In the genomic region with DNA sequence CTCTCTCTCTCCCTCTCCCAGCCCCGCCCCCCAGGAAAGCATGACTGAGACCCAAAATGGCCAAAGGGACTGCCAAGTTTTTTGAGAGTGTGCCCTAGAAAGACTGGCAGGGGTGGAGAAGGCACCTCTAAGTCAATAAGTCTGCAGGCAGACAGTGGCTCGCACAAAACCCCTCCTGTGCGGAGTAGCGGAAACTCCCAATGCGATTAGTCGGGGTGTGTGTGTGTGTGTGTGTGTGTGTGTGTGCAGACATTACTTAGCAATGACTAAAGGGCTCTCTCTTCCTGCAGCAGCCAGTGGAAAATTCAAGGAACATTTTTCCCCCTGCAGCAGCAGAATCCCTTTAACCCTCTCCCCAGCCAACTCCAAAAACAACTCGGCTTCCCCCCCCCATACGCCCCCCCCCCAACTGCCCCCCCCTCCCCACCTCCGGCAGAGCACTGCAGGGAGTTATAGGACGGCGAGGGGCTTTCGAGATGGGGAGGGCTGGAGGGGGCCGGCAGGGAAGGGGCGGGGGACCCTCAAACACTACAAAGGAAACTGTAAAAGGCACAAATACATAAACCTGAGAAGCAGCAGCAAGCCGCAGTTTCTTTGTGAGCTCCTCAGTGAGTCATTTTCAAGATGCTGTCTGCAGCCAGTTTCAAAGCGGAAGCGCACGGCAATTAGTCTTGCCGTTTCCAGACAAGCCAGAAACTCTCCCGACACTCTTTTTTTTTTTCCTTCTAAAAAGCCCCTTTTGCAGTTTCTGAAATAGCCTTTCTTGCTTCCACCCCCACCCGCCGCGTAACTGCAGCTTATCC, we compare ENCODE assay signal across 7 mouse cellular contexts. TPM values are rescaled to one million over a fixed set of nuclear protein-coding genes. Genes with fewer than 3 reads are reported as not detected.
DNase-seq lines count a peak whose midpoint lies in the region; ATAC-seq and TF ChIP-seq lines count a peak whose summit lies in the region.

No protein-coding gene starts in this region.

- H3K36me3 ChIP-seq in E14TG2a.4 (ENCODE audit: insufficient read depth, low read length): no peaks in the 10 kb centered on the region
- H3K36me3 ChIP-seq in forebrain, embryonic 15.5 days: no peaks in the 10 kb centered on the region
- H3K36me3 ChIP-seq in hindbrain, embryonic 12.5 days: no peaks in the 10 kb centered on the region
- no peaks in the 10 kb centered on the region for H3K36me3 ChIP-seq in limb, embryonic 11.5 days (ENCODE audit: control insufficient read depth, insufficient read depth, low read length)
- no peaks in the 10 kb centered on the region for H3K36me3 ChIP-seq in midbrain, embryonic 10.5 days
- no peaks in the 10 kb centered on the region for H3K36me3 ChIP-seq in splenic B cell, adult 2 months (ENCODE audit: control insufficient read depth, insufficient read depth, low read length, poor library complexity, severe bottlenecking)

- H3K27ac ChIP-seq in forebrain, embryonic 15.5 days (replicated peaks): peak overlapping the region; percentile 69
- H3K27ac ChIP-seq in hindbrain, embryonic 12.5 days: peak overlapping the region; percentile 81
- peak overlapping the region; percentile 99 for H3K27ac ChIP-seq in limb, embryonic 11.5 days (replicated peaks; ENCODE audit: low read depth, low read length)
- peak overlapping the region; percentile 87 for H3K27ac ChIP-seq in midbrain, embryonic 10.5 days (replicated peaks)

- H3K4me1 ChIP-seq in E14TG2a.4 (replicated peaks; ENCODE audit: low read depth, low read length): peaks cover 30% of the 10 kb centered on the region
- H3K4me1 ChIP-seq in forebrain, embryonic 15.5 days: peaks cover 19% of the 10 kb centered on the region
- peaks cover 12% of the 10 kb centered on the region for H3K4me1 ChIP-seq in hindbrain, embryonic 12.5 days
- H3K4me1 ChIP-seq in limb, embryonic 11.5 days (ENCODE audit: control insufficient read depth, insufficient read depth, low read length): peaks cover 20% of the 10 kb centered on the region
- H3K4me1 ChIP-seq in midbrain, embryonic 10.5 days: peaks cover 22% of the 10 kb centered on the region

- TF ChIP-seq CTCF in E14TG2a.4 (conservative IDR thresholded peaks at IDR 0.05; ENCODE audit: low read length): no peak

- WGBS in forebrain, embryonic 15.5 days: under 1% methylated on average over 21 of the region's 23 CpGs
- under 1% methylated on average over 20 of the region's 23 CpGs for WGBS in hindbrain, embryonic 12.5 days
- under 1% methylated on average over 21 of the region's 23 CpGs for WGBS in limb, embryonic 11.5 days
- WGBS in midbrain, embryonic 10.5 days: under 1% methylated on average over 23 of the region's 23 CpGs

- H3K27me3 ChIP-seq in E14TG2a.4 (ENCODE audit: insufficient read depth, low read length): peaks cover 21% of the 10 kb centered on the region
- 0 out of 2 replicates have a peak, but pooled peaks cover 2% of the 10 kb centered on the region for H3K27me3 ChIP-seq in forebrain, embryonic 15.5 days
- H3K27me3 ChIP-seq in hindbrain, embryonic 12.5 days: peaks cover 11% of the 10 kb centered on the region; the same call in 1 of the 2 replicates
- H3K27me3 ChIP-seq in limb, embryonic 11.5 days (ENCODE audit: control insufficient read depth, insufficient read depth, low read length): no peaks in the 10 kb centered on the region
- H3K27me3 ChIP-seq in midbrain, embryonic 10.5 days (ENCODE audit: low read depth, poor library complexity, severe bottlenecking): peaks cover 36% of the 10 kb centered on the region
- no peaks in the 10 kb centered on the region for H3K27me3 ChIP-seq in splenic B cell, adult 2 months (ENCODE audit: control insufficient read depth, insufficient read depth, low read length, poor library complexity, severe bottlenecking)

- H3K9ac ChIP-seq in forebrain, embryonic 15.5 days (replicated peaks): peak overlapping the region; percentile 63
- H3K9ac ChIP-seq in hindbrain, embryonic 12.5 days: peak overlapping the region; percentile 79
- H3K9ac ChIP-seq in limb, embryonic 11.5 days (ENCODE audit: low read length): peak overlapping the region; percentile 98

- peak; percentile 16 for DNase-seq in adipocyte (ENCODE audit: low spot score)
- DNase-seq in limb, embryonic 11.5 days (ENCODE audit: low spot score): peak; percentile 79
- DNase-seq in midbrain, embryonic 10.5 days (ENCODE audit: low spot score): peak; percentile 64
- DNase-seq in splenic B cell, adult 2 months (ENCODE audit: low read depth, low spot score): peak; percentile 69

- ATAC-seq in forebrain, embryonic 15.5 days (replicated peaks): peak; percentile 66; the same call in 1 of the 2 replicates
- ATAC-seq in hindbrain, embryonic 12.5 days (ENCODE audit: low FRiP score): peak; percentile 67
- ATAC-seq in limb, embryonic 11.5 days (ENCODE audit: insufficient number of reproducible peaks, low FRiP score, low TSS enrichment, low read depth): peak; percentile 40; the same call in 1 of the 2 replicates

- H3K4me2 ChIP-seq in forebrain, embryonic 15.5 days (replicated peaks): peak overlapping the region; percentile 98
- H3K4me2 ChIP-seq in hindbrain, embryonic 12.5 days (replicated peaks): peak overlapping the region; percentile 95
- peak overlapping the region; percentile 72 for H3K4me2 ChIP-seq in limb, embryonic 11.5 days (ENCODE audit: low read depth, severe bottlenecking)

- H3K4me3 ChIP-seq in E14TG2a.4 (replicated peaks; ENCODE audit: low read length): peak overlapping the region; percentile 79
- H3K4me3 ChIP-seq in forebrain, embryonic 15.5 days: peak overlapping the region; percentile 59
- peak overlapping the region; percentile 60 for H3K4me3 ChIP-seq in hindbrain, embryonic 12.5 days
- peak overlapping the region; percentile 93 for H3K4me3 ChIP-seq in limb, embryonic 11.5 days (ENCODE audit: low read depth, low read length)
- peak overlapping the region; percentile 73 for H3K4me3 ChIP-seq in midbrain, embryonic 10.5 days

- H3K9me3 ChIP-seq in E14TG2a.4 (ENCODE audit: low read length): no peaks in the 10 kb centered on the region
- no peaks in the 10 kb centered on the region for H3K9me3 ChIP-seq in forebrain, embryonic 15.5 days
- H3K9me3 ChIP-seq in hindbrain, embryonic 12.5 days (replicated peaks): no peaks in the 10 kb centered on the region
- H3K9me3 ChIP-seq in limb, embryonic 11.5 days (ENCODE audit: control insufficient read depth, low read length): no peaks in the 10 kb centered on the region
- H3K9me3 ChIP-seq in midbrain, embryonic 10.5 days (replicated peaks): no peaks in the 10 kb centered on the region

RNA-seq across cellular contexts. Expression of a gene that starts 1.6 kb away (rescaled TPM):
- polyA plus RNA-seq in forebrain, embryonic 15.5 days (2015; fragmentation: Nextera tagmentation; extraction: Ambion mirVana): 6.2 and 7.9 TPM in 2 replicates
- polyA plus RNA-seq in hindbrain, embryonic 12.5 days (2016; fragmentation: Nextera tagmentation; extraction: Ambion mirVana): 20.9 and 23.6 TPM in 2 replicates
- 51.7 and 52.8 TPM in 2 replicates for polyA plus RNA-seq in limb, embryonic 11.5 days (2014; fragmentation: Nextera tagmentation; extraction: Ambion mirVana)
- polyA plus RNA-seq in midbrain, embryonic 10.5 days (2016; fragmentation: Nextera tagmentation; extraction: Ambion mirVana): 9.8 and 10.6 TPM in 2 replicates

Comparison
In these comparisons a context has a peak if more than half of its experiments do, and no peak if none do; other contexts are left out.
1. Peak in every context shown above with its lines: DNase-seq, ATAC-seq, H3K4me3 ChIP-seq and H3K27ac ChIP-seq.
2. DNase-seq: peak in every context shown above with its lines; median percentile 79 in limb, embryonic 11.5 days; 69 in splenic B cell, adult 2 months; 64 in midbrain, embryonic 10.5 days; 16 in adipocyte.